Mouse (Mus musculus) midbrain, embryonic 12.5 days (tissue): ENCODE data around the gene Nsun7. TPM values are rescaled to one million over a fixed set of nuclear protein-coding genes. Genes with fewer than 3 reads are reported as not detected.

ENCODE experiments used
- ATAC-seq: fragments of 200-750 bp; cut with Nextera tagmentation; 2 replicates; pipeline ENCODE4 v1.8.0; 2017; ENCODE audit warnings: low read depth, moderate TSS enrichment, moderate library complexity; ENCODE audit not compliant: low FRiP score
- H3K27ac ChIP-seq: fragments of 300-500 bp; sonication (generic); replicated peaks from 2 replicates; pipeline ENCODE4 v1.5.1; 2016; ENCODE audit warnings: mild to moderate bottlenecking
- H3K27me3 ChIP-seq: fragments of 300-500 bp; sonication (generic); 2 replicates; pipeline ENCODE4 v1.6.1; 2016; ENCODE audit warnings: mild to moderate bottlenecking
- H3K36me3 ChIP-seq: fragments of 300-500 bp; sonication (generic); 2 replicates; pipeline ENCODE4 v1.6.1; 2016
- H3K4me1 ChIP-seq: fragments of 300-500 bp; sonication (generic); 2 replicates; pipeline ENCODE4 v1.6.1; 2016
- H3K4me2 ChIP-seq: fragments of 300-500 bp; sonication (generic); replicated peaks from 2 replicates; pipeline ENCODE4 v1.6.1; 2016; ENCODE audit warnings: mild to moderate bottlenecking, moderate library complexity
- H3K4me3 ChIP-seq: fragments of 300-500 bp; sonication (generic); 2 replicates; pipeline ENCODE4 v1.5.1; 2016; ENCODE audit warnings: mild to moderate bottlenecking
- H3K9ac ChIP-seq: fragments of 300-500 bp; sonication (generic); replicated peaks from 2 replicates; pipeline ENCODE4 v1.6.1; 2016; ENCODE audit warnings: mild to moderate bottlenecking, moderate library complexity
- H3K9me3 ChIP-seq: fragments of 300-500 bp; sonication (generic); 2 replicates; pipeline ENCODE4 v1.6.1; 2016; ENCODE audit warnings: mild to moderate bottlenecking
- WGBS: fragments of 180-500 bp; shearing (Covaris S2); methylation state at CpG from one replicate; pipeline ENCODE4 v1.1.7; 2016; 5-methylcytosine and 5-hydroxymethylcytosine counted together
- polyA plus RNA-seq: library from polyadenylated mRNA; unstranded; fragments of >200 nt; fragmentation: Nextera tagmentation; extraction: Ambion mirVana; gene quantifications from 2 replicates; pipeline ENCODE4 v1.2.1, GENCODE M21; 2016

The Nsun7 gene
- polyA plus RNA-seq, result 1.2 and 1.9 TPM in 2 replicates

DNA sequence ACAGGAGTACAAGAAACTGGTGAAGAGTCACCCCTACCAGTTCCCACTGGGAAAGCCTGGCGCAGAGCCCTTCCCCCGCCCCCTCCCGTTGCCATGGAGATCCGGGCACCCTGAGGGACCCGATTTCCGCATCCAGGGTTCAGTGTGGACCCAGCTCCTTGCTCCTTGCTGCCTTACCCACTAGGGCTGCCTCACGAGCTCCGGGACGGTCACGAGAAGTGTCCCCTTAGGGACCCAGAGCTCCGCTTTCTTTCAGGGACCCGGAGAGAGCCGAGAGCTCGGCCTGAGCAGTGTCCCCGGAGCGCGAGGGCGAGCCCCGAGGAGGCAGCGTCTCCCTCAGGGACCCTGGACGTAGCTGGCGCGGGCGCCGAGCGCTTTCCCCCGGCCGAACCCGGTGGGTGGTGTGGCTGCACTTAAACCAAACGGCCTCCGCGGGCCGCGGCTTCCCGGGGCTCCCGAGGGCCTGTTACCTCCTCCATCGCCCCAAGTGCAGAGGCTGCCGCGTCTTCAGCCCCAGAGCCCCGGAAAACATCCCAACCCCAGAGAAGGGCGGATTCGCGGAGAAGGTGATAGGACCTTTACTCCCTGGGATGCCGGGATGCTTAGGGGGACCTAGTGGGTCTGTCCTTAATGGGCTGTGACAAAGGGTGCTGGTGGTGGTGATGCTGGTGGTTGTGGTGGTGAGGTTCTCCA is at the start of gene Nsun7:
TSS of gene Nsun7 (plus strand) at position 142 of the 693 bp plus-strand sequence.
- Histone ChIP-seq H3K4me3 (peak within 1 kb of the TSS; percentile 70), H3K27ac (peak within 1 kb of the TSS; percentile 52; the same call in 1 of the 2 replicates), H3K4me1 (peaks cover 7% of the 10 kb centered on the region; the same call in 1 of the 2 replicates), H3K9ac (peak within 1 kb of the TSS; percentile 69), H3K9me3 (no peaks in the 10 kb centered on the region), H3K27me3 (no peaks in the 10 kb centered on the region), H3K4me2 (peak within 1 kb of the TSS; percentile 85), H3K36me3 (no peaks in the 10 kb centered on the region)
- 2% methylated on average over 44 of the region's 44 CpGs for WGBS
- ATAC-seq, result peak; percentile 90

DNA sequence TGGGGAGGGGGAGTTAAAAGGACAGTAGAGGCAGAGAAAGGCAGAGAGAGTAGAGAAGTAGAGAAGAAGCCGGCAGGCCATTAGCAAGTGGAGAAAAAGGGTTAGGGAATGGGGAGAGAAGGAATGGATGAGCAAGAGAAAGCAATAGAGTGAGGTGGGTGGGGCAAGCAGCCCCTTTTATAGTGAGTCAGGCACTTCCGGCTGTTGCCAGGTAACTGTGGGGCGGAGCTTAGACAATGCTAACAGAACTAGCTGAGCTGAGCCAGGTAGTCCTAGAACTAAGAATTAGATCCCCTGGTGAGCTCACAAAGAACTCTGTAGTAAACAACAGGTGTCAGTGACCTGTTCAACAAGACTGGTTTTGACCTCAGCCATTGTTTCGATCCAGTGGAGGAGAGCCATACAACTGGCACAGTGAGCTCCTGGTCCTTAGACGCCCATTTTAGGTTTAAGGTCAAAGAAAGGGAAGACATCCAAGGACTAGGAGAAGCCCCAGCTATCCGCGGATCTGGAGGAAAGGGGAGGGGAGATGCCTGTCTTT is 45.2 kb upstream of the Nsun7 start:
- Histone ChIP-seq H3K9ac (no peak overlapping the region), H3K27me3 (no peaks in the 10 kb centered on the region), H3K9me3 (no peaks in the 10 kb centered on the region), H3K4me1 (peaks cover 9% of the 10 kb centered on the region; the same call in 1 of the 2 replicates), H3K27ac (no peak overlapping the region), H3K4me2 (no peak overlapping the region), H3K36me3 (no peaks in the 10 kb centered on the region), H3K4me3 (no peak overlapping the region)
- 54% methylated on average over 7 of the region's 7 CpGs for WGBS
- ATAC-seq, result no peak

DNA sequence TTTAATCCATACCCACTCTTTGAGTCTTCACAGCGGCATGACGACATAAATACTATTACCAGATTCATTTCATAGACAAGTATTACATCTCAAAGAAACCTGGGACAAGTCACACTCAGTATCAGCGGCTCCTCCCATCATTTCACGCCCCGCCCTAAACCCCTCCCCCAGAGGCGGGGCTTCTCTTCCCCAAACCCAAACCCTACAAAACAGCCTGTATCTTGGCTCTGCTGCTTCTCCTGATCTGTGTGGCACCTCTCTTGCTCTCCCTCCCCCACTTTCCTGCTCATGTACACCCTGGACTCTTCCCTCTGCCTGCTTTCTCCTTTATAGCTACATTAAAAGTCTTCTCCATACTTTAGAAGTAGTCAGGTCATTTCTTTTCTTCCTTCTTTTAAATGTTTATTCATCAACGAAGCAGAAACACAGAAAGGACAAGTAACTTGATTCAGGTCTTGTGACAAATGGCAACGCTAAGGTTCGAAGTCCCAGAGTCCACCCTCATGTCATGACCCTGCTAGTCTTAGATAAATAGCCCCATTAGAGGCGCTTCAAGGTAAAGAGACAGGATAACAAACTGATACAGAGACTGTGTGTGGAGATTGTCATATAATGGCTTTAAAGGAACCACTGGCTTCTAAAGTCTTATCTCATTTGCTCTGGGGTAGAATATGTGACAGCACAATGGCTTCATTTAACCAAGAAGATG is 44.0 kb upstream of the Nsun7 start:
- H3K9ac ChIP-seq, result no peak overlapping the region
- no peak overlapping the region for H3K27ac ChIP-seq
- H3K4me2 ChIP-seq, result no peak overlapping the region
- no peaks in the 10 kb centered on the region for H3K9me3 ChIP-seq
- peaks cover 9% of the 10 kb centered on the region; the same call in 1 of the 2 replicates for H3K4me1 ChIP-seq
- no peaks in the 10 kb centered on the region for H3K27me3 ChIP-seq
- 73% methylated on average over 10 of the region's 10 CpGs for WGBS
- no peak for ATAC-seq
- H3K4me3 ChIP-seq, result no peak overlapping the region
- H3K36me3 ChIP-seq, result no peaks in the 10 kb centered on the region

DNA sequence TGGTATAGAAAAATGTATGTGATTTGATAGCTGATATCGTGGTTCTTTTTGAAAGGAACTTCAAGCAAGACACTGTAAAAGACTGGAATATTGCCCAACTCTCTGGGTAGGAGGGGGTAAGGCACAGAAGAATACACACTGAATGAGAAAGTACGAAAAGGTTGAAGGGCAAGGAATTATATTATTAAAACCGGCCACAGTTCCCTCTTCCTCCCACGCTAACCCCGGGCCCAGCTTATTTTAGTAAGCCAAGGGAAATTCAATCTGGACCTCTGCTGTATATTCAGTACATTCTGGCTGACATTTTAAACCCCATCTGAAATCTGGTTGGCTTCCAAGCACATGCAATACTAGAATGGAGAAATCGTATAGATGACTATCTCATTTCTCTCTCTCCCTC is 40.0 kb upstream of the Nsun7 start:
- 71% methylated on average over 6 of the region's 6 CpGs for WGBS
- H3K4me1 ChIP-seq, result peaks cover 9% of the 10 kb centered on the region; the same call in 1 of the 2 replicates
- ATAC-seq, result no peak

DNA sequence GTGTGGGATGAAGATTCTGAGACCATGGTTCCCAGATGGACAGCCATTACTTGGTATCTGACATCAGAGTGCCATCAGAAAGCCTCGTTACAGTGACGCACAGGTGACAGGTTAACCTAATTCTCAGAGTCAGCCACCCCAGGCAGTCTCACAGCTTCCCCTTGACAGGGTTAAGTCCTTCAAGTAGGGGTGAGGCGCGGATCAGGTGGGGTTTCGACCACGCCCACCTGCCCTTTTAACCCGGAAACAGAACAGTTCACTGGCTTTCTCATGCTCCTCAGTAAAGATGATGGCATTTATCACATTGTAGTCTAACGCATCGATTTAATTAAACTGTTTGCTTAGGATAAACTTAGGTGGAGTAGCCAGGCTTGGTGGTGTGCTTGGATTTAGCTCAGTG is 39.1 kb upstream of the Nsun7 start:
- Histone ChIP-seq H3K9me3 (no peaks in the 10 kb centered on the region), H3K4me2 (no peak overlapping the region), H3K27ac (no peak overlapping the region), H3K4me3 (no peak overlapping the region), H3K27me3 (no peaks in the 10 kb centered on the region), H3K36me3 (no peaks in the 10 kb centered on the region), H3K4me1 (peaks cover 9% of the 10 kb centered on the region; the same call in 1 of the 2 replicates), H3K9ac (no peak overlapping the region)
- no peak for ATAC-seq
- WGBS, result 76% methylated on average over 9 of the region's 9 CpGs

More for the DNA sequence above, 40.0 kb upstream of the Nsun7 start:
- Histone ChIP-seq H3K9ac (no peak overlapping the region), H3K36me3 (no peaks in the 10 kb centered on the region), H3K27ac (no peak overlapping the region), H3K9me3 (no peaks in the 10 kb centered on the region), H3K27me3 (no peaks in the 10 kb centered on the region), H3K4me2 (no peak overlapping the region), H3K4me3 (no peak overlapping the region)

DNA sequence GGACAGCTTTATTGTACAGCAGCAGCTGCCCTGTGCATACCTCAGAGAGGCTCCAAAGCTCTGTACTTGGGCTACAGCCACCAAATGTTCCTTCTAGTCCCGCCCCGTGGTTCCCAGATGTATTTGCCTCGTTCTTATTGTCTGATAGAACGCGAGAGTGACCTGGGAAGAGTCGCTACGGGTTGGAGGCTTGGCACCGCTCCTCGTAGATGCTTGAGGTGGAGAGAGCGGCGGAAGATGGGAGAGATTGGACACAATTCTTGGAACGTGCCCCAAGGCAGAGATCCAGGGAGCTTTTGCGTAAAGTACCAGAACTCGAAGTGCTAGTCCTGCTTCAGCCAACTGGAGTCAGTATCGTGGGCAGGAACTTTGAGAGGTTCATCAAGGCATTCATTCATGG is 36.8 kb upstream of the Nsun7 start:
- Histone ChIP-seq H3K4me3 (no peak overlapping the region), H3K9ac (no peak overlapping the region), H3K4me2 (no peak overlapping the region), H3K27me3 (no peaks in the 10 kb centered on the region), H3K27ac (no peak overlapping the region), H3K4me1 (peaks cover 9% of the 10 kb centered on the region; the same call in 1 of the 2 replicates), H3K36me3 (no peaks in the 10 kb centered on the region), H3K9me3 (no peaks in the 10 kb centered on the region)
- no peak for ATAC-seq
- WGBS, result 92% methylated on average over 15 of the region's 15 CpGs

DNA sequence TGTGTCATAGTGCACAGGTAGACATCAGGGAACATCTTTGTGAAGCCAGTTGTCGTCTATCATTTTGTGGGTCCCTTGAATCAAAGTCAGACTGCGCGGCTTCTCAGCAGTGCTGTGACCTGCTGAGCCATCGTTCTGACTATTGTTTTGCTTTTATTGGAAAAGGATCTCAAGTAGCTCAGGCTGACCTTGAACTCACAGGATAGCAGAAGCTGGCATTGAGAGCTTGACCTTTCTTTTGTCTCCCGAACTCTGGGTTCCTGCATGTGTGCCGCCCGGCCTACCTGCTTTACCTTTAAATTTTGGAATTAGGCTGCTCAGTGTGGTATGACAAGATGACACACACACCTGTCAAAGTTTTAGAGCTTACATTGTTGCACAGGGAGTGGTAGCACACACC is 33.2 kb upstream of the Nsun7 start:
- no peak overlapping the region for H3K27ac ChIP-seq
- no peak overlapping the region for H3K9ac ChIP-seq
- 90% methylated on average over 7 of the region's 7 CpGs for WGBS
- no peaks in the 10 kb centered on the region for H3K27me3 ChIP-seq
- H3K4me1 ChIP-seq, result no peaks in the 10 kb centered on the region
- ATAC-seq, result no peak
- no peaks in the 10 kb centered on the region for H3K9me3 ChIP-seq
- no peak overlapping the region for H3K4me2 ChIP-seq
- no peaks in the 10 kb centered on the region for H3K36me3 ChIP-seq
- no peak overlapping the region for H3K4me3 ChIP-seq

DNA sequence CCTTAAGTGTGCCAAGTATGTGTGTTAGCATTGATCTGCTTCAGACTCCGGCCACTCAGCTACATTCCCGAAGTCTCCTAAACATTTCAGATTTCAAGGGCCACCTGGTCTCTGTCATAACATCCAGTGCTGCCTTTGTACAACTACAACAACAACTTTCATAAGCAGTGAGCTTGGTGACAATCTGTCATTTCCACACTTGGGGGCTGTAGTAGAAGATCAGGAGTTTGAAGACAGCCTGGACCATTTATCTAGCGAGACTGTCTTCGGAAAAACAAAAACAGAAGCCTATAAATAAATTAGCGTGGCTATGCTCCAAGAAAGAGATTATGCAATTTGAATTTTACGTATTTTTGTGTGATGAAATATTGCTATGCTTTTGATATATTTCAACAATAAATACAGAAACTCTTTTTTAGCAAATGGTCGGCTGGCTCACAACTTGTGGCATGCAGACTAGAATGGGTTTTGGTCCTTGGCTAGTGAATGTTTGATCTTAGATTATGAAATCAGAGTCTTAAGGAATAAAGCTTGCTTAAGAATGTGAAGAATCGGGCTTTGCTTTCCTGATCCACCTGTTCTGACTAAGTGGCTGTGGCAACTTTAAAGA is 27.9 kb upstream of the Nsun7 start:
- H3K4me3 ChIP-seq, result no peak overlapping the region
- H3K9me3 ChIP-seq, result peaks cover 4% of the 10 kb centered on the region; the same call in 1 of the 2 replicates
- ATAC-seq, result no peak
- no peaks in the 10 kb centered on the region for H3K36me3 ChIP-seq
- no peaks in the 10 kb centered on the region for H3K27me3 ChIP-seq
- H3K27ac ChIP-seq, result no peak overlapping the region
- H3K9ac ChIP-seq, result no peak overlapping the region
- WGBS, result 87% methylated on average over 8 of the region's 8 CpGs
- H3K4me2 ChIP-seq, result no peak overlapping the region
- no peaks in the 10 kb centered on the region for H3K4me1 ChIP-seq

DNA sequence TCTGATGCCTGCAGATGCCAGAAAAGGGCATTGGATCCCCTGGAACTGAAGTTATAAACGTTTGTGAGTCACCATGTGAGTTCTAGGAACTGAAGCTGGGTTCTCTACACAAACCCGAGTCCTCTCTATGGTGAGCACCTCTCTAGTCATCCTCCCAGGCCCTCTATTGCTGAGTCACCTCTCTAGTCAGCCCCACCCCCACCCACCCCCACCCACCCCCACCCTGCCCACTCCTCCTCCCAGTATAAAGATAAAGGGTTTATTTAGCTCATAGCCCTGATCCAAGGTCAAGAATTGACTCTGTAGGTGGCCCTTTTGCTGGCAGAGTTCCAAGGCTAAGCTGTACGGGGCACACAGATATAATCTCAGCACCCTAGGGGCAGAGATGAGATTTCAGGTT is 27.2 kb upstream of the Nsun7 start:
- H3K9me3 ChIP-seq, result peaks cover 4% of the 10 kb centered on the region; the same call in 1 of the 2 replicates
- WGBS, result 70% methylated on average over 3 of the region's 3 CpGs
- H3K4me3 ChIP-seq, result no peak overlapping the region
- no peak overlapping the region for H3K9ac ChIP-seq
- no peak overlapping the region for H3K27ac ChIP-seq
- no peaks in the 10 kb centered on the region for H3K36me3 ChIP-seq
- H3K4me1 ChIP-seq, result no peaks in the 10 kb centered on the region
- H3K27me3 ChIP-seq, result no peaks in the 10 kb centered on the region
- H3K4me2 ChIP-seq, result no peak overlapping the region
- ATAC-seq, result no peak

DNA sequence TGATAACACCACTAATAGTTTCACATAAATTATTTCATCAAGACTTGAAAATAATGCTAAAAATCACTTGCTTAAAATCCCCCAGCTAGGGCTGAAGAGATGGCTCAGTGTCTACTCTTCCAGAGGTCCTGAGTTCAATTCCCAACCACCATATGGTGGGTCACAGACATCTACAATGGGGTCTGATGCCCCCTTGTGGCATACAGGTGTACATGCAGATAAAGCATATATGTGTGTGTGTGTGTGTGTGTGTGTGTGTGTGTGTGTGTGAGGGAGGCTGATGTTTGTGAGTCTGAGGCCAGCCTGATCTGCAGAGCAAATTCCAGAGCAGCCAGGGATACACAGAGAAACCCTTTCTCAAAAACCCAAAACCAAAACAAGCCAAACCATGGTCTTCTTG is 17.8 kb upstream of the Nsun7 start:
- Histone ChIP-seq H3K27me3 (no peaks in the 10 kb centered on the region), H3K36me3 (no peaks in the 10 kb centered on the region), H3K4me1 (peaks cover 13% of the 10 kb centered on the region), H3K4me3 (no peak overlapping the region), H3K27ac (no peak overlapping the region), H3K9me3 (no peaks in the 10 kb centered on the region), H3K4me2 (no peak overlapping the region), H3K9ac (no peak overlapping the region)
- ATAC-seq, result no peak

DNA sequence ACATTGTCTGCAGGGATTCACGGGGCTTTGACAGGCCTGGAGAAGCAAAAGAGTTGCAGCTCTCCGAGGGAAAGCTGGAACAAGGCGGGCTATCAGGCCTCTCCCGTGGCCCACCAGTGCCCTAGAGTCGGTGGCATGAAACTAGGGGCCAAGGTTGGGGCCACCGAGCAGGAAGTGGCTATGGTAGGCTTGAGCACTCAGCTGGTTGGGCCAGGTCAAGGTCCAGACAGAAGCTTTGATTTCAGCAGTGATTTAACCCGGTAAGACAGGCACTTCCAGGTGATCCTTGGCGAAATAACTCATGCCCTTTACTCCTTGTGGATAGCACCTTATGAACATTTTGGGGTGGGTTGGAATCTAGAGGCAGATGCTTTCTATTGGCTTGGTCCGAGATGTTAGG is 16.2 kb upstream of the Nsun7 start:
- Histone ChIP-seq H3K4me1 (peaks cover 13% of the 10 kb centered on the region), H3K27ac (peak overlapping the region; percentile 75; the same call in 1 of the 2 replicates)

More for the DNA sequence above, 16.2 kb upstream of the Nsun7 start:
- Histone ChIP-seq H3K36me3 (no peaks in the 10 kb centered on the region), H3K9ac (no peak overlapping the region), H3K27me3 (no peaks in the 10 kb centered on the region), H3K4me3 (no peak overlapping the region), H3K9me3 (no peaks in the 10 kb centered on the region), H3K4me2 (no peak overlapping the region)
- ATAC-seq, result no peak
- WGBS, result 87% methylated on average over 9 of the region's 9 CpGs
